22 mouse cellular contexts compared by ENCODE assay signal in genomic region chr1:39612491-39612890, GRCm38 (mm10). TPM values are rescaled to one million over a fixed set of nuclear protein-coding genes. Genes with fewer than 3 reads are reported as not detected.
"Had no signal": no experiment of that assay in that cellular context is flagged by ENCODE, and none has a peak within 500 bp of the region (broad histone marks: within the 10 kb centered on the region; RNA-seq: fewer than 3 reads in every experiment).

No protein-coding gene starts in this region.

- H3K4me3 ChIP-seq: layer of hippocampus, adult 2 months; left cerebral cortex, adult 2 months; limb, embryonic 12.5 days; limb, embryonic 15.5 days; liver, embryonic 13.5 days had no signal

- H3K9ac ChIP-seq: limb, embryonic 12.5 days; limb, embryonic 15.5 days; liver, embryonic 13.5 days had no signal

- H3K9me3 ChIP-seq: limb, embryonic 12.5 days; limb, embryonic 15.5 days; liver, embryonic 13.5 days had no signal

- H3K36me3 ChIP-seq: limb, embryonic 12.5 days; limb, embryonic 15.5 days; liver, embryonic 13.5 days had no signal

- H3K27ac ChIP-seq: hindbrain, postnatal 0 days; layer of hippocampus, adult 2 months; left cerebral cortex, adult 2 months; limb, embryonic 12.5 days; limb, embryonic 15.5 days; liver, embryonic 13.5 days; stomach, postnatal 0 days had no signal

- H3K4me2 ChIP-seq: limb, embryonic 12.5 days; limb, embryonic 15.5 days; liver, embryonic 13.5 days; midbrain, embryonic 11.5 days had no signal

- H3K27me3 ChIP-seq: limb, embryonic 12.5 days; limb, embryonic 15.5 days had no signal

- ATAC-seq: hindbrain, postnatal 0 days; inflammation-experienced regulatory T-cells, adult 6 months; intestine, embryonic 16.5 days had no signal

- DNase-seq: layer of hippocampus, postnatal 36 days; liver, embryonic 13.5 days; lung, adult 2 months; lung, postnatal 14 days; lung, postnatal 4 days; midbrain, embryonic 14.5 days; right cerebral cortex, adult 18-20 months; right cerebral cortex, postnatal 14 days; right cerebral cortex, postnatal 4 days; thymus, postnatal 25 days had no signal

RNA-seq across cellular contexts. Expression of gene Creg2, which starts 38.8 kb away (rescaled TPM):
- total RNA-seq: megakaryocyte progenitor cell, adult 5-6 weeks; megakaryocyte-erythroid progenitor cell, adult 5-6 weeks had no signal
- polyA plus RNA-seq: liver, embryonic 16.5 days had no signal
